Mouse (Mus musculus) spleen, postnatal 4 days (tissue): Measurements from ENCODE around the gene Glt8d2.

ENCODE experiments used
- DNase-seq, 2 experiments: peaks; one replicate each; pipeline ENCODE4 v3.0.0; 2022; ENCODE audit warnings: low spot score in 2 of 2

Glt8d2 gene

DNA sequence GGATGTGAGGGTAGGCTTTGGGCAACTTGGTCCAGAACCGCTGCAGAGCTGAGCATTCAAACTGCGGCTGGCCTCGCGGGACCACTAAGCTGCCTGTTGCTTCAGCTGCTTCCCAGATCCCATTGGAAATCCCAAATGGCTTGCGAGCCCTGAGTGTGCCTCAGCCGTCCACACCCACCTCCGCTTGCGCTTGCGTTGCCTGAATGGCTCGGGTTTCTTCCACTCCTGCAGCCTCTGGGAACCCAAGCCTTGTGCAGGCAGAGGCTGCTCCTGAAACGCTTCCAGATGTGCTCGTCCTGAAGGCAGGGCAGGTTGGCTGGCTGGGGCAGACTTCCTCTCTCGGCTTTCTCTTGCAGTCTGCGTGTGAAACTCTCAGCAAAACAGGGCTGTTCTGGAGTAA lies at the start of gene Glt8d2:
Gene Glt8d2, minus strand, starts transcription at position 157 of the 400 bp plus-strand sequence.
- no peak for DNase-seq

- peak in 1 of 2 experiments; percentile 73 for DNase-seq
Observed at GRCm38 (mm10) chr10:82699296-82699941, 9.0 kb upstream of the Glt8d2 start.

DNA sequence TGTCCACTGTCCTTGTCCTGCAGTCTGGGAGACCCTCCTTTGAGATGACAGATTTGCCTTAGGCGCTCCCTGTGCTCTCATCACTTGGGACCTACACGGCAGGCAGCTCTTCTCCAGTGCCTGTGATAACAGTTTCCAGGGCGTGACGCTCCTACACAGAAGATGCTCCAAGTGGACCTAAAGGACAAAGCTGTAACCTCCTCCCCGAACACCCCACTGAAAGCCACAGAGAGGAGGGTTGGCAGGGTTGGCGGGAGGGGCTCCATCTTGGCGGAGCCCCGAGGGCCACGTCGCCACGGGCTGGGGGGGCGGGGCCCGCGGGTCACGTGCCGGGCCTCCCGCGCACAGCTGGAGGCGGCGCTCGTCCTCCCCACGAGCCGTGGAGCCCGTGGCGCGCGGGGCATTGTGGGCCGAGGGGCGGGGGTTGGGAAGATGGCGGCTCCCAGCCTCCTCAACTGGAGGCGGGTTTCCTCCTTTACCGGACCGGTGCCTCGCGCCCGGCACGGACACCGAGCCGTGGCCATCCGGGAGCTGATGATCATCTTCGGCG lies 8.3 kb upstream of the Glt8d2 start:
- peak; percentile 88 to 94 for DNase-seq

DNA sequence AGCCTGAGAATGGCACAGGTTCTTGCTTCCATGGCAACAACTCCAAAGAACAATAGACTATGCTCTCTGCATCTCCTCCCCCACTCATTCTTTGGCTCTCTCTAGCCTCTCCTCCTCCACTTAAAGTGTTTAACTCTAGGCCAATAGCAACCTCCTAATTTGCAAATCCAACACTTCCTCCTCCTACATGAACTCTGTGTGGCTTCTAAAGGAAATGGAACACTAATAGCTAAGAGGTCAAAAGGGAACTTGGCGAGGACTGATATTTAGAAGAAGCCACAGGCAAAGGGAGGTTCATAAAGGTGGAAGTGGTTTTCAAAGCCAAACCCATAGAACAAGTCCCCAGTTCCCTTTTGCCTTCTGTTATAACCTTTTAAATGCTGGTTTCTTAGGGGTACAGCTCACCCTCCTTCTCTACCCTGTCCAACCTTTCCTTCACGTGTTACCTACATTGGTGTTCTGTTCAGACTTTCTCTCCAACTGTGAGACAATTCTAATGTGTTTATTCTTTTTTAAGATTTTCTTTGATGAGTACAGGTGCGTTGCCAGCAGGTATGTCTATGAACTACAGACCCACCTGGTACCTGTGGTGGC lies 7.0 kb upstream of the Glt8d2 start:
- DNase-seq, result peak in 1 of 2 experiments; percentile 46

- peak in 1 of 2 experiments; percentile 55 for DNase-seq
Observed at GRCm38 (mm10) chr10:82696453-82697079, 6.1 kb upstream of the Glt8d2 start.

DNA sequence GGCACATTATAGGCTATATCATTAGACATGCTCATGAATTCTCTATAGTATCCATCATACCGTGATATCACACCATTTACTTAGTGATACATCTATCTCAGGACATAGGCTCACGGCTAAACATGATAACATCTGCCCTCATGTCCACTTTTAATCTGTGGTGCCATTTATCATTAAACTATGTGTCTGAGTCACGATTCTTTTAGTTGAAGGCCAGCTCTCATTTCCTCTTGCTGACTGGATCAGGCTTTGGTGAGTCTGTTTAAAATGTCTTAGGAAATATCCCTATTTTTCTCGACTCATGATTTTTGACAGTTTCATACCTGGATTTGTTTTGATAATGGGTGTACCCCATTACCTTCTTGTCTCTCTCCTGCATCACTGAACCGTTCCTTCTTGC lies 5.5 kb upstream of the Glt8d2 start, which contains the start of gene Hcfc2:
Gene Hcfc2, plus strand, starts transcription at position 205 of the 400 bp plus-strand sequence.
- no peak for DNase-seq

DNA sequence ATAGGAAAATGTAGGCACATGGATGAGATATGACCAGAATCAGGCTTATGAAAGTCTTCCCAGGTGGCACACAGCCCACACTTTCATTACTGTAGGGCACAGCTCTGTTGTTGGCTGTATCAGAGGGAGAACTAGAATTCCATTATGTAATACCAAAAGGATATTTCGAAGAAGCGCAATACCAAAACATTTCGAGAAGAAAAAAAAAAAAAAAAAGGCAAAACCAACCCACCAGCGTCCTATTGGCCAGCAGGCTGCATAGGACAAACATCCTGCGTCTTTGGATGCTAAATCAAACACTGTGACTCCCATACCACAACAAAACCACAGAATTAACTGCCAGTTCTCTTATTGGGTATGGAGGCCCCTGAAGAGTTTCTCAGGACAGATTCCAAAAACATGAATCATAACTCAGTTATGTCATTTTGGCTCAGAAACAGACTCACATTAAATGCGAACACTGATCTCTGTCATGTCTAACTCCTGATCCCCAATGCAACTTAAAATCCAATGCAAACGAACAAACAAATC lies 704 bp downstream of the Glt8d2 start:
- no peak for DNase-seq

- no peak for DNase-seq
Observed at GRCm38 (mm10) chr10:82685440-82685839, 5.0 kb downstream of the Glt8d2 start.

GRCm38 (mm10) chr10:82681639-82682038 lies 8.8 kb downstream of the Glt8d2 start:
- no peak for DNase-seq

DNA sequence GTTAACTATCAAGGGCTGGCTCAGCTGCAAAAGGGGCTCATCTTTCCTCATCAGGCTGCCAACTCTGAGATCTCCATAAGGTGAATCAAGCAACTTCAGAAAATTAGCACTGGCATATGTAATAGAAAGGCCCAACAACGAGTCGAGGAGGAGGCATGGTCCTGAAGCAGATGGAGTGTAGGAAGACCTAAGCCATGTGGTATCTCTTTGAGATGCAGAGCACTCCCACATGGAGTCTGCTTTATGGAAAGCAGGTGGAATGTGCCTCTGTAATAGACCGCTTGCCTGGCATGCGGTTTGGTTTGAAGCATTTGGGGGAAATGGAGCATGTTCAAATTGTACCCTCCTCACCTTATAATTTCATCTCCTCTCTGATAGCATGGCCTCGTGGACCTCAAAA lies 9.7 kb downstream of the Glt8d2 start:
- no peak for DNase-seq

- no peak for DNase-seq
Observed at GRCm38 (mm10) chr10:82676949-82677348, 13.5 kb downstream of the Glt8d2 start.

GRCm38 (mm10) chr10:82670205-82670604 lies 20.2 kb downstream of the Glt8d2 start:
- DNase-seq, result no peak

GRCm38 (mm10) chr10:82666436-82667234 lies 23.8 kb downstream of the Glt8d2 start:
- peak; percentile 73 to 87 for DNase-seq

DNA sequence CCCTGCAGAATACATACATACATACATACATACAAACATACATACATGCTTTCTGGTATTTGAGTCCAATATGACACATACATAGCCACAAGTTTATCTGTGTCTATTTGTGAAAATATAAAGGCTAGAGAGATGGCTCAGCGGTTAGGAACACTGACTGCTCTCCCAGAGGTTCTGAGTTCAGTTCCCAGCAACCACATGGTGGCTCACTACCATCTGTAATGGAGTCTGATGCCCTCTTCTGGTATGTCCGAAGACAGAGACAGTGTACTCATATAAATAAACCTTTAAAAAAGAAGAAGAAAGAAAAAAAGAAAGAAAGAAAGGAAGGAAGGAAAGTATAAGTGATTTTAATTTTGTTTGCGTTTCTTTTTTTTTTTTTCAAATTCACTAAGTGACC lies 24.5 kb downstream of the Glt8d2 start:
- DNase-seq, result no peak

DNA sequence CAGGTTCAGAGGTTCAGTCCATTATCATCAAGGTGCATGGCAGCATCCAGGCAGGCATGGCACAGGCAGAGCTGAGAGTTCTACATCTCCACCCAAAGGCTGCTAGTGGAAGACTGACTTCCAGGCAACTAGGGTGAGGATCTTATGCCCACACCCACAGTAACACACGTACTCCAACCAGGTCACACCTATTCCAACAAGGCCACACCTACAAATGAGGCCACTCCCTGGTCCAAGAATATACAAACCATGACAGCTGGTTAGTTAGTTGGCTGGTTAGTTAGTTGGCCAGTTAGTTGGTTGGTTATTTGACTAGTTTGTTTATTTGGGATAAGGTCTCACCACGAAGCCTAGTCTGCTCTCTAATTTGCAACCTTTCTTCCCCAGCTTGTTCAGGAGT lies 27.2 kb downstream of the Glt8d2 start:
- DNase-seq, result no peak

DNA sequence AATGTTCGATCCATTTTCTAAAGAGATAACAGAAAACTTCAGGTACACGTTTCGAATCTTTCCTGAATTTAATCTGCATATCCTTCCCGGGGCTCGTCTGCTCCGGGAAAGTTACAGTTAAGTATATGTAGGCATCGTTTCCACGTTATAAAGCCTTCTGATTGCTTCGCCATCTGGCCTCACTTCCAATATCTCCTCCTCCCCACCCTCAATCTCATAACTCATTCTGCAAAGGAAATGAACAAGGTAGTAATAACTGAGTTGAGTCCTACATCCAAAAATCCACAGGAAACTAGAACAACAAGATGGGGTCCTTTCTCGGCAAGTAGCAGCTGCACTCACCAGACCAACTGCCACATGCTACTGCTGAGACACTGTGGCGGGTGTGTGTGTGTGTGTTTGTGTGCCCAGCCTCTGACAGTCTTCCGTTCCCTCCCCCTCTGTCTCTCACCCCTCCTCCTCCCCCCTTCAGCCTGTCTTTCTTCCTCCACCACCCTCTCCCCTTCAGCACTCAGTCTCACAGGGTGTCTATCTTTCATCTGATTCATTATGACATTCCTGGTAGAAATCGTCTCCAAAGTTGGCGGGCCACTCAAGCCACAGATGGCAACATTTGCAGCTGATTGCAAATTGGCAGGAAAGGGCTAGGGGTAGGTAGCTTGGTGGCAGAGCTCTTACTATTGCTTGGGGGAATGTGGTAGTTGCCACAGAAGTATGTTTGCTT lies 28.0 kb downstream of the Glt8d2 start:
- no peak for DNase-seq

DNA sequence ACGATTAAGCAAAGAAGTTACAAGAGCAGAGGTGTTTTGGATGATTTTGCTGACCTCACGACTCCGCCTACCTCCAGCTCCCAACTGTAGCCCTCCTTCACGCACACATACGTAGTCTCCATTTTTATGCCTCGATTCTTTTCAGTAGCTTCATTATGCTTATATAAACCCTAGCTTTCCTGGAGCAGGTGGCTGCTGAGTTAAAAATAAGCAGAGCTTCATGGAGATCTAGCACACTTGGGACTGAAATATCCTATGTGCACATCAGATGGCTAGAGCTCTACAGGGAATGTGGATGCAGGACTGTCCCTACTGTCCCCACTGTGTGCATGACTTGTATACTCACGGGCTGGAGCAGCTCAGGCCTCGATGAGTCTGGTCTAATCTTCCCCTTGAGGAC lies 28.6 kb downstream of the Glt8d2 start:
- no peak for DNase-seq

- no peak for DNase-seq
Observed at GRCm38 (mm10) chr10:82654581-82654980, 35.9 kb downstream of the Glt8d2 start.

- no peak for DNase-seq
Observed at GRCm38 (mm10) chr10:82652625-82653024, 37.8 kb downstream of the Glt8d2 start.

- DNase-seq, result no peak
Observed at GRCm38 (mm10) chr10:82651221-82651620, 39.2 kb downstream of the Glt8d2 start.

- DNase-seq, result no peak
Observed at GRCm38 (mm10) chr10:82647205-82647811, 43.1 kb downstream of the Glt8d2 start.
